Mouse (Mus musculus) liver, adult 2 months (tissue): ENCODE data around the gene Sgcg.

Experiments used
- CTCF ChIP-seq: fragments of 200-500 bp; IDR thresholded peaks from 2 replicates; pipeline ENCODE4 v1.5.1; 2011; ENCODE audit warnings: low read depth, low read length, control low read depth
- POLR2A ChIP-seq: fragments of 200-500 bp; IDR thresholded peaks from 2 replicates; pipeline ENCODE4 v1.6.1; 2011; ENCODE audit warnings: low read length, control low read depth; ENCODE audit not compliant: insufficient read depth; ENCODE audit errors: extremely low read depth

GRCm38 (mm10) chr14:61294738-61295079 lies 36.4 kb upstream of the Sgcg start:
- TF ChIP-seq CTCF (peak; percentile 45; the same call in 1 of the 2 replicates), POLR2A (no peak)
